Mouse (Mus musculus) liver, postnatal 0 days (tissue): Measurements from ENCODE around the gene Hoxc12. TPM values are rescaled to one million over a fixed set of nuclear protein-coding genes. Genes with fewer than 3 reads are reported as not detected.

Source experiments
- ATAC-seq: fragments of 200-750 bp; cut with Nextera tagmentation; 2 replicates; pipeline ENCODE4 v1.8.0; 2017; ENCODE audit warnings: mild to moderate bottlenecking, moderate library complexity
- DNase-seq: peaks from one replicate; pipeline ENCODE4 v3.0.0-alpha.2; 2016
- H3K27ac ChIP-seq: fragments of 300-500 bp; sonication (generic); 2 replicates; pipeline ENCODE4 v1.5.1; 2014; ENCODE audit warnings: antibody characterized with exemption, moderate library complexity, mild to moderate bottlenecking, low read depth
- H3K27me3 ChIP-seq: fragments of 300-500 bp; sonication (generic); 2 replicates; pipeline ENCODE4 v1.6.1; 2014; ENCODE audit warnings: low read length, control low read depth, mixed read lengths; ENCODE audit not compliant: insufficient read depth
- H3K36me3 ChIP-seq: fragments of 300-500 bp; sonication (generic); replicated peaks from 2 replicates; pipeline ENCODE4 v1.6.1; 2014; ENCODE audit warnings: mild to moderate bottlenecking, control low read depth, low read length, moderate library complexity, mixed read lengths; ENCODE audit not compliant: insufficient read depth
- H3K4me1 ChIP-seq: fragments of 300-500 bp; sonication (generic); 2 replicates; pipeline ENCODE4 v1.6.1; 2014; ENCODE audit warnings: antibody characterized with exemption, mild to moderate bottlenecking, control low read depth; ENCODE audit not compliant: insufficient read depth
- H3K4me2 ChIP-seq: fragments of 300-500 bp; sonication (generic); 2 replicates; pipeline ENCODE4 v1.6.1; 2014; ENCODE audit warnings: low read depth, mild to moderate bottlenecking, low read length, moderate library complexity, mixed read lengths
- H3K4me3 ChIP-seq: fragments of 300-500 bp; sonication (generic); 2 replicates; pipeline ENCODE4 v1.5.1; 2014; ENCODE audit warnings: low read depth, low read length
- H3K9ac ChIP-seq: fragments of 300-500 bp; sonication (generic); replicated peaks from 2 replicates; pipeline ENCODE4 v1.6.1; 2014; ENCODE audit warnings: mild to moderate bottlenecking, moderate library complexity
- H3K9me3 ChIP-seq: fragments of 300-500 bp; sonication (generic); 2 replicates; pipeline ENCODE4 v1.6.1; 2016; ENCODE audit warnings: mild to moderate bottlenecking, control low read depth, low read length, mixed read lengths
- CTCF ChIP-seq: sonication (generic); IDR thresholded peaks from 2 replicates; pipeline ENCODE4 v1.5.1; 2016; ENCODE audit warnings: antibody characterized with exemption, low read depth
- EP300 ChIP-seq: IDR thresholded peaks from 2 replicates; pipeline ENCODE4 v1.6.1; 2016; ENCODE audit warnings: antibody characterized with exemption, low read depth, mild to moderate bottlenecking
- WGBS: fragments of 180-500 bp; shearing (Covaris S2); extraction: QIAGEN DNeasy Blood & Tissue Kit; methylation state at CpG from one replicate; pipeline ENCODE4 v1.1.7; 2014; ENCODE audit not compliant: insufficient replicate concordance; 5-methylcytosine and 5-hydroxymethylcytosine counted together
- polyA plus RNA-seq: library from polyadenylated mRNA; unstranded; fragments of >200 nt; fragmentation: Nextera tagmentation; extraction: Ambion mirVana; gene quantifications from 2 replicates; pipeline ENCODE4 v1.2.1, GENCODE M21; 2015

The Hoxc12 gene
- polyA plus RNA-seq, 1 experiment from 2014 or later = not detected

- no peaks in the 10 kb centered on the region for H3K36me3 ChIP-seq
- H3K27me3 ChIP-seq = peaks cover 94% of the 10 kb centered on the region
- no peak for TF ChIP-seq EP300
- no peak for TF ChIP-seq CTCF
- no peak within 1 kb of the TSS for H3K4me3 ChIP-seq
- H3K4me1 ChIP-seq = no peaks in the 10 kb centered on the region
- H3K9me3 ChIP-seq = no peaks in the 10 kb centered on the region
- no peak within 1 kb of the TSS for H3K9ac ChIP-seq
- WGBS = 1% methylated on average over 57 of the region's 57 CpGs
- no peak within 1 kb of the TSS for H3K4me2 ChIP-seq
- no peak within 1 kb of the TSS for H3K27ac ChIP-seq
- no peak for DNase-seq
- ATAC-seq = no peak
These were observed 17.8 kb downstream of the Hoxc12 start, which contains the start of gene Hoxc11 for GRCm38 (mm10) chr15:102954192-102955006. Gene Hoxc11 (plus strand): TSS chr15:102954427.

GRCm38 (mm10) chr15:102955007-102955382, 18.4 kb downstream of the Hoxc12 start:
- H3K9me3 ChIP-seq = no peaks in the 10 kb centered on the region
- no peak overlapping the region for H3K4me2 ChIP-seq
- H3K9ac ChIP-seq = no peak overlapping the region
- WGBS = under 1% methylated on average over 28 of the region's 28 CpGs
- H3K4me3 ChIP-seq = no peak overlapping the region
- H3K36me3 ChIP-seq = no peaks in the 10 kb centered on the region
- H3K27ac ChIP-seq = no peak overlapping the region
- TF ChIP-seq EP300 = no peak
- no peak for TF ChIP-seq CTCF
- ATAC-seq (no peak), DNase-seq (no peak)
- peaks cover 94% of the 10 kb centered on the region for H3K27me3 ChIP-seq
- no peaks in the 10 kb centered on the region for H3K4me1 ChIP-seq

GRCm38 (mm10) chr15:102955833-102956640, 19.5 kb downstream of the Hoxc12 start:
- DNase-seq (no peak), ATAC-seq (no peak)
- no peak overlapping the region for H3K4me2 ChIP-seq
- no peaks in the 10 kb centered on the region for H3K36me3 ChIP-seq
- no peaks in the 10 kb centered on the region for H3K9me3 ChIP-seq
- H3K4me1 ChIP-seq = no peaks in the 10 kb centered on the region
- 2% methylated on average over 39 of the region's 40 CpGs for WGBS
- H3K4me3 ChIP-seq = no peak overlapping the region
- H3K9ac ChIP-seq = no peak overlapping the region
- TF ChIP-seq EP300 (no peak), CTCF (no peak)
- H3K27ac ChIP-seq = no peak overlapping the region
- H3K27me3 ChIP-seq = peaks cover 96% of the 10 kb centered on the region

GRCm38 (mm10) chr15:102956906-102957305, 20.3 kb downstream of the Hoxc12 start:
- ATAC-seq (no peak), DNase-seq (no peak)
- no peak for TF ChIP-seq EP300
- no peak for TF ChIP-seq CTCF
- Histone ChIP-seq H3K4me3 (no peak overlapping the region), H3K27ac (no peak overlapping the region), H3K9me3 (no peaks in the 10 kb centered on the region), H3K36me3 (no peaks in the 10 kb centered on the region), H3K9ac (no peak overlapping the region), H3K27me3 (peaks cover 94% of the 10 kb centered on the region), H3K4me1 (no peaks in the 10 kb centered on the region), H3K4me2 (no peak overlapping the region)
- 2% methylated on average over 12 of the region's 12 CpGs for WGBS

- no peak for DNase-seq
- Histone ChIP-seq H3K4me3 (no peak overlapping the region), H3K9ac (no peak overlapping the region), H3K27ac (no peak overlapping the region), H3K36me3 (no peaks in the 10 kb centered on the region), H3K27me3 (peaks cover 92% of the 10 kb centered on the region), H3K4me1 (no peaks in the 10 kb centered on the region), H3K9me3 (no peaks in the 10 kb centered on the region), H3K4me2 (no peak overlapping the region)
- WGBS = 3% methylated on average over 13 of the region's 13 CpGs
- TF ChIP-seq EP300 (no peak), CTCF (no peak)
- ATAC-seq = no peak
These were observed 23.2 kb downstream of the Hoxc12 start for GRCm38 (mm10) chr15:102959663-102960191.

- Histone ChIP-seq H3K9me3 (no peaks in the 10 kb centered on the region), H3K4me3 (no peak overlapping the region), H3K9ac (no peak overlapping the region), H3K27ac (no peak overlapping the region), H3K27me3 (peaks cover 92% of the 10 kb centered on the region), H3K4me2 (no peak overlapping the region), H3K4me1 (no peaks in the 10 kb centered on the region), H3K36me3 (no peaks in the 10 kb centered on the region)
- no peak for ATAC-seq
- DNase-seq = no peak
- 11% methylated on average over 6 of the region's 6 CpGs for WGBS
- TF ChIP-seq CTCF (no peak), EP300 (no peak)
These were observed 25.2 kb downstream of the Hoxc12 start for GRCm38 (mm10) chr15:102961728-102962127.
